Comparison of ENCODE assay signal across 11 mouse cellular contexts in the genomic region with DNA sequence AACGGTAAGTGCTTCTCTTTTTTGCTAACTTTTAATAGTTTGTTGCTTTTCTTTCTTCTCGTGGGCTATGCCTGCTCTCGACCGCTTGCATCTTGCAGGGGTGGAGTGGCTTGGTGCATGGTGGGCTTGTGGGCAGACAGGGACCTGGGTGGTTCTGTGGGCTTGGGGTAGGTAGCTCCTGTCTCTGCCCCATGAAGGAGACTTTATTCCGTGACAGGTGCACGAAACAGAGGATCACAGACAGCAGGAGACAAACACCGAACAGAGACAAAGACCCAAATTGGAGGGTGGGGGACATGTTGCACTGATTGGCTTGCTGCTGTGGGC.
A peak's percentile ranks its signal among the peaks of the same experiment; 100 is the strongest.
DNase-seq lines count a peak whose midpoint lies in the region; ATAC-seq and TF ChIP-seq lines count a peak whose summit lies in the region.
"Had no signal": no experiment of that assay in that cellular context is flagged by ENCODE, and none has a peak within 500 bp of the region (broad histone marks: within the 10 kb centered on the region; RNA-seq: fewer than 3 reads in every experiment).

No protein-coding gene starts in this region.

- in situ Hi-C loops in CH12.LX (cut with MboI; ENCODE audit: low pct_ligation_motif_present, low pct_unique_long_range_greater_than_20kb, low sequenced_read_pairs): no loop called here

- dilution Hi-C loops in CH12.LX (cut with MboI; ENCODE audit: extremely low pct_ligation_motif_present, extremely low pct_unique_long_range_greater_than_20kb, low sequenced_read_pairs): no loop called here

- no peak for TF ChIP-seq RAD21 in CH12.LX (IDR thresholded peaks at IDR 0.05; ENCODE audit: low read depth, low read length)

- H3K9ac ChIP-seq in heart, embryonic 12.5 days: no peak overlapping the region
- no peak overlapping the region for H3K9ac ChIP-seq in CH12.LX (ENCODE audit: insufficient read depth, low read depth)
- peak overlapping the region; percentile 44; the same call in 1 of the 2 replicates for H3K9ac ChIP-seq in forebrain, embryonic 15.5 days (replicated peaks)
- H3K9ac ChIP-seq in limb, embryonic 15.5 days: no peak overlapping the region
- H3K9ac ChIP-seq: liver, embryonic 14.5 days had no signal

- H3K4me2 ChIP-seq in heart, embryonic 12.5 days: peak overlapping the region; percentile 74
- H3K4me2 ChIP-seq in CH12.LX (ENCODE audit: insufficient read depth, low read depth, poor library complexity, severe bottlenecking): peak overlapping the region; percentile 46
- peak overlapping the region; percentile 58 for H3K4me2 ChIP-seq in forebrain, embryonic 15.5 days (replicated peaks)
- peak overlapping the region; percentile 50 for H3K4me2 ChIP-seq in limb, embryonic 15.5 days

- H3K9me3 ChIP-seq in heart, embryonic 12.5 days (replicated peaks): no peaks in the 10 kb centered on the region
- no peaks in the 10 kb centered on the region for H3K9me3 ChIP-seq in CH12.LX (replicated peaks; ENCODE audit: low read length)
- H3K9me3 ChIP-seq in forebrain, embryonic 15.5 days: no peaks in the 10 kb centered on the region
- H3K9me3 ChIP-seq in limb, embryonic 15.5 days: no peaks in the 10 kb centered on the region

- no peak for TF ChIP-seq POLR2A in CH12.LX (IDR thresholded peaks at IDR 0.05; ENCODE audit: low read depth, low read length)

- H3K36me3 ChIP-seq in heart, embryonic 12.5 days: no peaks in the 10 kb centered on the region
- no peaks in the 10 kb centered on the region for H3K36me3 ChIP-seq in CH12.LX (replicated peaks in 1 of 2; ENCODE audit: control insufficient read depth in 1 of 2, insufficient read depth in 1 of 2, low read length in 1 of 2)
- no peaks in the 10 kb centered on the region for H3K36me3 ChIP-seq in forebrain, embryonic 15.5 days
- no peaks in the 10 kb centered on the region for H3K36me3 ChIP-seq in limb, embryonic 15.5 days

- no peak for TF ChIP-seq EP300 in CH12.LX (IDR thresholded peaks at IDR 0.05; ENCODE audit: low read length)

- H3K4me3 ChIP-seq in heart, embryonic 12.5 days: peak overlapping the region; percentile 37
- H3K4me3 ChIP-seq in CH12.LX (replicated peaks in 1 of 3; ENCODE audit: low read depth in 2 of 3, low read length in 2 of 3, poor library complexity in 1 of 3): no peak overlapping the region
- H3K4me3 ChIP-seq in forebrain, embryonic 15.5 days: peak overlapping the region; percentile 38
- peak overlapping the region; percentile 34 for H3K4me3 ChIP-seq in limb, embryonic 15.5 days

- H3K79me2 ChIP-seq in CH12.LX (replicated peaks; ENCODE audit: control insufficient read depth, extremely low read depth, insufficient read depth, poor library complexity, severe bottlenecking): no peaks in the 10 kb centered on the region

- WGBS in heart, embryonic 12.5 days: 24% methylated on average over 7 of the region's 7 CpGs
- 3% methylated on average over 7 of the region's 7 CpGs for whole genome bisulfite sequencing in forebrain, embryonic 15.5 days
- WGBS in limb, embryonic 15.5 days: 11% methylated on average over 7 of the region's 7 CpGs

- peaks cover 75% of the 10 kb centered on the region for H3K27me3 ChIP-seq in heart, embryonic 12.5 days (replicated peaks)
- no peaks in the 10 kb centered on the region for H3K27me3 ChIP-seq in CH12.LX (replicated peaks)
- no peaks in the 10 kb centered on the region for H3K27me3 ChIP-seq in forebrain, embryonic 15.5 days
- no peaks in the 10 kb centered on the region for H3K27me3 ChIP-seq in limb, embryonic 15.5 days

- no peak for ATAC-seq in heart, embryonic 12.5 days (ENCODE audit: insufficient number of reproducible peaks, low FRiP score)
- ATAC-seq in forebrain, embryonic 15.5 days (replicated peaks): peak; percentile 78
- 0 out of 2 replicates have a peak, but pooled peaks have one; percentile 28 for ATAC-seq in limb, embryonic 15.5 days (ENCODE audit: insufficient number of reproducible peaks, low FRiP score, low TSS enrichment, low read depth)

- H3K27ac ChIP-seq in heart, embryonic 12.5 days (ENCODE audit: poor library complexity, severe bottlenecking): no peak overlapping the region
- H3K27ac ChIP-seq in CH12.LX (ENCODE audit: insufficient read depth, low read depth): no peak overlapping the region
- no peak overlapping the region for H3K27ac ChIP-seq in forebrain, embryonic 15.5 days (replicated peaks)
- H3K27ac ChIP-seq in limb, embryonic 15.5 days: no peak overlapping the region
- H3K27ac ChIP-seq: liver, embryonic 14.5 days had no signal

- no peak for TF ChIP-seq CTCF in CH12.LX (conservative IDR thresholded peaks at IDR 0.05 in 1 of 2, IDR thresholded peaks at IDR 0.05 in 1 of 2; ENCODE audit: low read depth in 2 of 2, low read length in 2 of 2)

- no peak for DNase-seq in heart, adult 11 months
- DNase-seq in CH12.LX (ENCODE audit: extremely low read depth): no peak
- no peak for DNase-seq in embryo, embryonic 9.5 days (ENCODE audit: extremely low spot score)
- no peak for DNase-seq in ovary, postnatal 14 days (ENCODE audit: low spot score)
- no peak for DNase-seq in cerebellum, adult 9-11 months
- DNase-seq: B cell, adult 2 months; cerebellum, adult 9-10 months had no signal

- H3K4me1 ChIP-seq in heart, embryonic 12.5 days (replicated peaks): peaks cover 42% of the 10 kb centered on the region
- peaks cover 0 to 3% of the 10 kb centered on the region in 2 experiments; a peak in 2 of 4 replicates for H3K4me1 ChIP-seq in CH12.LX (ENCODE audit: control insufficient read depth in 1 of 2, insufficient read depth in 2 of 2)
- peaks cover 32% of the 10 kb centered on the region for H3K4me1 ChIP-seq in forebrain, embryonic 15.5 days
- peaks cover 31% of the 10 kb centered on the region for H3K4me1 ChIP-seq in limb, embryonic 15.5 days

TF ChIP-seq in CH12.LX, 34 proteins besides CTCF, POLR2A, EP300 and RAD21:
- TF ChIP-seq ELF1 (IDR thresholded peaks at IDR 0.05; ENCODE audit: low read depth, low read length): no peak
- TF ChIP-seq UBTF (IDR thresholded peaks at IDR 0.05; ENCODE audit: low read depth, low read length): no peak
- TF ChIP-seq ZMIZ1 (IDR thresholded peaks at IDR 0.05; ENCODE audit: low read depth, low read length): no peak
- TF ChIP-seq USF1 (IDR thresholded peaks at IDR 0.05; ENCODE audit: low read depth, low read length): no peak
- TF ChIP-seq CHD1 (IDR thresholded peaks at IDR 0.05; ENCODE audit: low read depth, low read length): no peak
- TF ChIP-seq GABPA (IDR thresholded peaks at IDR 0.05; ENCODE audit: insufficient replicate concordance, low read depth, low read length): no peak
- no peak for TF ChIP-seq POLR2AphosphoS2 (IDR thresholded peaks at IDR 0.05; ENCODE audit: low read depth, low read length)
- no peak for TF ChIP-seq IRF4 (IDR thresholded peaks at IDR 0.05; ENCODE audit: low read depth, low read length)
- TF ChIP-seq MEF2A (IDR thresholded peaks at IDR 0.05; ENCODE audit: borderline replicate concordance, low read depth, low read length): no peak
- TF ChIP-seq MYC (IDR thresholded peaks at IDR 0.05; ENCODE audit: low read depth, low read length): no peak
- no peak for TF ChIP-seq TCF12 (IDR thresholded peaks at IDR 0.05; ENCODE audit: low read depth, low read length)
- no peak for TF ChIP-seq KAT2A (IDR thresholded peaks at IDR 0.05; ENCODE audit: insufficient replicate concordance, low read length)
- no peak for TF ChIP-seq NELFE (IDR thresholded peaks at IDR 0.05; ENCODE audit: low read depth, low read length)
- TF ChIP-seq JUND (conservative IDR thresholded peaks at IDR 0.05; ENCODE audit: low read depth, low read length): no peak
- no peak for TF ChIP-seq ZNF384 (IDR thresholded peaks at IDR 0.05; ENCODE audit: low read depth, low read length)
- no peak for TF ChIP-seq RCOR1 (conservative IDR thresholded peaks at IDR 0.05; ENCODE audit: low read depth, low read length)
- no peak for TF ChIP-seq MAZ (IDR thresholded peaks at IDR 0.05; ENCODE audit: low read depth, low read length)
- no peak for TF ChIP-seq TBP (conservative IDR thresholded peaks at IDR 0.05; ENCODE audit: low read depth, low read length)
- no peak for TF ChIP-seq HCFC1 (IDR thresholded peaks at IDR 0.05; ENCODE audit: low read depth, low read length)
- no peak for TF ChIP-seq E2F4 (IDR thresholded peaks at IDR 0.05; ENCODE audit: insufficient replicate concordance, low read depth, low read length)

Comparison
In these comparisons a context has a peak if more than half of its experiments do, and no peak if none do; other contexts are left out.
1. H3K4me3 ChIP-seq: peak in heart, embryonic 12.5 days (single experiment), forebrain, embryonic 15.5 days (single experiment) and limb, embryonic 15.5 days (single experiment); none in CH12.LX (0 of 3).
2. Peak in every context shown above with its lines, with median percentiles within 50 percentile points of each other: H3K4me2 ChIP-seq.